8 mouse cellular contexts compared by ENCODE assay signal in genomic region chr5:43353021-43353990, GRCm38 (mm10).
A peak's percentile ranks its signal among the peaks of the same experiment; 100 is the strongest.
DNase-seq lines count a peak whose midpoint lies in the region; ATAC-seq and TF ChIP-seq lines count a peak whose summit lies in the region.
"Had no signal": no experiment of that assay in that cellular context is flagged by ENCODE, and none has a peak within 500 bp of the region (broad histone marks: within the 10 kb centered on the region; RNA-seq: fewer than 3 reads in every experiment).

No protein-coding gene starts in this region.

- no peak overlapping the region for H3ac ChIP-seq in C2C12 (ENCODE audit: control insufficient read depth, insufficient read length, low read depth)

- no peak overlapping the region for H3K4me3 ChIP-seq in C2C12 (ENCODE audit: insufficient read depth, poor library complexity, severe bottlenecking)
- H3K4me3 ChIP-seq in hindbrain, embryonic 16.5 days (ENCODE audit: low read length): no peak overlapping the region
- no peak overlapping the region for H3K4me3 ChIP-seq in heart, embryonic 12.5 days
- H3K4me3 ChIP-seq in liver, embryonic 12.5 days: no peak overlapping the region
- H3K4me3 ChIP-seq: erythroblast, embryonic 14.5 days had no signal

- no peak overlapping the region for H3K4me2 ChIP-seq in hindbrain, embryonic 16.5 days (ENCODE audit: low read length)
- H3K4me2 ChIP-seq in heart, embryonic 12.5 days: no peak overlapping the region
- no peak overlapping the region for H3K4me2 ChIP-seq in liver, embryonic 12.5 days

- no peak overlapping the region for H3K9ac ChIP-seq in hindbrain, embryonic 16.5 days (ENCODE audit: low read depth, low read length)
- H3K9ac ChIP-seq in heart, embryonic 12.5 days: no peak overlapping the region
- H3K9ac ChIP-seq in liver, embryonic 12.5 days: no peak overlapping the region

- ATAC-seq in hindbrain, embryonic 16.5 days: peak; percentile 25
- ATAC-seq in heart, embryonic 12.5 days (ENCODE audit: insufficient number of reproducible peaks, low FRiP score): no peak
- ATAC-seq in liver, embryonic 12.5 days: no peak

- H3K79me3 ChIP-seq in C2C12 (ENCODE audit: low read depth): no peaks in the 10 kb centered on the region

- 39% methylated on average over 23 of the region's 23 CpGs for WGBS in hindbrain, embryonic 16.5 days
- WGBS in heart, embryonic 12.5 days: 73% methylated on average over 23 of the region's 23 CpGs
- 73% methylated on average over 23 of the region's 23 CpGs for WGBS in liver, embryonic 12.5 days (ENCODE audit: insufficient replicate concordance)

- TF ChIP-seq CTCF in C2C12 (IDR thresholded peaks at IDR 0.05; ENCODE audit: control insufficient read depth, insufficient read depth, insufficient read length): no peak

- peak; percentile 76 for DNase-seq in A20 (ENCODE audit: low read depth, low spot score)
- peak; percentile 72 to 79 for DNase-seq in cerebellum, adult 18-20 months
- no peak for DNase-seq in testis, postnatal 14 days (ENCODE audit: low spot score)

- H3K9me3 ChIP-seq in hindbrain, embryonic 16.5 days (ENCODE audit: control insufficient read depth, low read length): no peaks in the 10 kb centered on the region
- no peaks in the 10 kb centered on the region for H3K9me3 ChIP-seq in heart, embryonic 12.5 days (replicated peaks)
- no peaks in the 10 kb centered on the region for H3K9me3 ChIP-seq in liver, embryonic 12.5 days (replicated peaks)

- H3K4me1 ChIP-seq in hindbrain, embryonic 16.5 days (ENCODE audit: control insufficient read depth, insufficient read depth, low read depth, low read length): peaks cover 16% of the 10 kb centered on the region
- H3K4me1 ChIP-seq in heart, embryonic 12.5 days (replicated peaks): peaks cover 29% of the 10 kb centered on the region
- peaks cover 18% of the 10 kb centered on the region for H3K4me1 ChIP-seq in liver, embryonic 12.5 days

- no peaks in the 10 kb centered on the region for H3K27me3 ChIP-seq in C2C12 (ENCODE audit: control insufficient read depth, insufficient read depth, insufficient read length)
- no peaks in the 10 kb centered on the region for H3K27me3 ChIP-seq in hindbrain, embryonic 16.5 days (replicated peaks; ENCODE audit: control insufficient read depth, insufficient read depth, low read length)
- H3K27me3 ChIP-seq in heart, embryonic 12.5 days (replicated peaks): no peaks in the 10 kb centered on the region
- H3K27me3 ChIP-seq in liver, embryonic 12.5 days (replicated peaks): no peaks in the 10 kb centered on the region

- no peaks in the 10 kb centered on the region for H3K79me2 ChIP-seq in C2C12 (ENCODE audit: control insufficient read depth, insufficient read depth)

- no peaks in the 10 kb centered on the region for H3K36me3 ChIP-seq in C2C12 (ENCODE audit: control insufficient read depth, insufficient read depth)
- no peaks in the 10 kb centered on the region for H3K36me3 ChIP-seq in hindbrain, embryonic 16.5 days (ENCODE audit: control insufficient read depth, insufficient read depth, low read length)
- no peaks in the 10 kb centered on the region for H3K36me3 ChIP-seq in heart, embryonic 12.5 days
- no peaks in the 10 kb centered on the region for H3K36me3 ChIP-seq in liver, embryonic 12.5 days

- H3K27ac ChIP-seq in hindbrain, embryonic 16.5 days (ENCODE audit: low read depth, low read length): no peak overlapping the region; the same call in 1 of the 2 replicates
- H3K27ac ChIP-seq in heart, embryonic 12.5 days (ENCODE audit: poor library complexity, severe bottlenecking): no peak overlapping the region
- H3K27ac ChIP-seq in liver, embryonic 12.5 days: no peak overlapping the region

TF ChIP-seq in C2C12, 6 proteins besides CTCF, POLR2A, EP300 and RAD21:
- TF ChIP-seq CEBPB (IDR thresholded peaks at IDR 0.05; ENCODE audit: low read depth) (no peak), FOSL1 (IDR thresholded peaks at IDR 0.05; ENCODE audit: insufficient read depth, low read length, poor library complexity, severe bottlenecking) (no peak), MYOD1 (IDR thresholded peaks at IDR 0.05; ENCODE audit: control insufficient read depth, insufficient read length, low read depth) (peak; percentile 37)
